Mouse (Mus musculus) gastrocnemius, postnatal 14 days (tissue): ENCODE data around the gene Pam16. TPM values are rescaled to one million over a fixed set of nuclear protein-coding genes. Genes with fewer than 3 reads are reported as not detected.

Source experiments
- DNase-seq: peaks from one replicate; pipeline ENCODE4 v3.0.0; 2021; ENCODE audit warnings: mixed read lengths
- intact Hi-C: fragments of 180-260 bp; cut with DNase I; formaldehyde crosslinking; loops from one replicate; pipeline ENCODE4 v1.15.1; 2025; ENCODE audit warnings: low total_unique reads
- total RNA-seq, 2 experiments: library from RNA; stranded (reverse); gene quantifications; 2 replicates each; pipeline ENCODE4 v1.2.3; 2021

Pam16 gene
- total RNA-seq, 2 experiments from 2014 or later = 68.0 to 74.9 TPM

DNA sequence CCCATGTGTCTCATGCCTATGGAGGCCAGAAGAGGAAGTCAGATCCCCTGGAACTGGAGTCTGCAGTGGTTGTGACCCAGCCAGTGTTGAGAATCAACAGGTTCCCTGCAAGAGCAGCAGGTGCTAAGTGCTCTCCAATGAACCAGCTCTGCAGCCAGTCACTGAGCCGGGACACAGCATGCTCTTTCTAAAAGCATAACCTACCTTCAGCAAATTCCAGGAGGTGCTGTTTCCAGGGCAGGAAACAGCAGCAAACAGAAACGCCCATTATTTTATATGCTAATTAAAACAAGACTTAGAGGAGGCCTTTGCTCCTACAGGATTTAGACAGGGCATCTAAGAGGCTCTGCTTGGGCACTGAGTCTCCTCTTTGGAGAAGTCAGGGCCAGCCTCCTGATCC lies 48.8 kb downstream of the Pam16 start:
- intact Hi-C loops = no loop called here
- no peak for DNase-seq

DNA sequence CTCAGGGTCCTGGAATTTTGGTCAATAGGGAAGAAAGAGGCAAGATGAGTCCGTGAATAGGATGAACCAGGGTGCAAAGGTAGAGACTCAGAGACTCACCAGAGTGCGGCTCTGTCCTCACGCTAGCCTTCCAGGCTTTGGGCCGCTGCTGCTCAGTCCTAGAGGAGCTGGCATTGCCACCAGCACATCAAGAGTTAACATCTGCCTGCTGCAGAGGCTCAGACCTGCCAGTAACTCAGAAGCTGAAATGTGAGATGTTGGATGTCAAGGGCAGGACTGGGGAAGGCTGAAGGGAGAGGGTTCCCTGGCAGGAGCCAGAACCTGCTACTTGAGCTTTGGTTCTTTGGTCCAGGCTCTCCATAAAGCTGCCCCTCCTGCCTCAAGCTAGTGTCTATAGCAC lies 54.1 kb downstream of the Pam16 start:
- intact Hi-C loops = no loop called here
- peak; percentile 31 for DNase-seq

DNA sequence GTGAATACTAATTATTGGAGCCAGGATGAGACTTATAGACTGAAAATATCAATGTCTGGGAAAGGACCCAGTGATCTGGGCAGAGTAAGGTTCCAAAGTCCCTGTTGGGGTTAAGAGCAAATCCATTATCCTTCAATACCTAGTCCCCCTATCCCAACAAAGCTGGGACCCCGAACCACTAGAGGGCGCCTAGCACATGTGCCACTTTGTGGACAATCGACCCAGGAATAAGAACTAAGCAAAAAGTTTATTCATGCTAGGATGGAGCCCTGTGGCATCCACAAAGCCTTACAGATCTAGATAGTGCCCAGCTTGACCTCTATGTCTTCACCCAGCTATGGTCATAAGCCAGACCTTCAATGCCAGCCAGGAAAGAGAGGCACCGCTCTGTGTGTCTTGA lies 56.9 kb downstream of the Pam16 start:
- DNase-seq = peak; percentile 88
- intact Hi-C loops = loop anchor here (2.0 to 10.0 kb wide), 2 partner anchors 39 to 97 kb away; no protein-coding TSS in a partner anchor

Other genes with a start within 250 kb of the Pam16 start
- gene Adcy9, start 204.5 kb downstream of the Pam16 start, total RNA-seq = 10 to 100 TPM; 22.3 to 22.7 TPM
- gene Srl, start 83.2 kb downstream of the Pam16 start, total RNA-seq = 1,000 to 10,000 TPM; 1,512 to 1,606 TPM
- 1 to 10 TPM; 4.1 to 4.4 TPM for gene Tfap4, start 65.1 kb downstream of the Pam16 start, total RNA-seq
- 10 to 100 TPM; 11.8 to 15.2 TPM for gene Glis2, start 30.3 kb downstream of the Pam16 start, total RNA-seq
- gene Vasn, start 15.0 kb upstream of the Pam16 start, total RNA-seq = 1 to 10 TPM; 7.6 to 8.4 TPM
- gene Dnaja3, start 15.0 kb upstream of the Pam16 start, total RNA-seq = 100 to 1,000 TPM in 1 of 2 experiments, 10 to 100 TPM in 1; 88.0 to 100 TPM
- 10 to 100 TPM; 13.9 to 17.8 TPM for gene Coro7, start 54.8 kb upstream of the Pam16 start, total RNA-seq
- gene Nmral1, start 94.4 kb upstream of the Pam16 start, total RNA-seq = 1 to 10 TPM; 4.5 to 5.2 TPM
- 10 to 100 TPM; 41.8 to 44.5 TPM for gene Hmox2, start 101.4 kb upstream of the Pam16 start, total RNA-seq
- gene Cdip1, start 165.3 kb upstream of the Pam16 start, total RNA-seq = 10 to 100 TPM; 61.9 to 62.7 TPM
- not detected for gene 4930562C15Rik, start 210.4 kb upstream of the Pam16 start, total RNA-seq